Mouse (Mus musculus): ENCODE measurements around the gene Nol12.
A peak's percentile ranks its signal among the peaks of the same experiment; 100 is the strongest.

The Nol12 gene

DNA sequence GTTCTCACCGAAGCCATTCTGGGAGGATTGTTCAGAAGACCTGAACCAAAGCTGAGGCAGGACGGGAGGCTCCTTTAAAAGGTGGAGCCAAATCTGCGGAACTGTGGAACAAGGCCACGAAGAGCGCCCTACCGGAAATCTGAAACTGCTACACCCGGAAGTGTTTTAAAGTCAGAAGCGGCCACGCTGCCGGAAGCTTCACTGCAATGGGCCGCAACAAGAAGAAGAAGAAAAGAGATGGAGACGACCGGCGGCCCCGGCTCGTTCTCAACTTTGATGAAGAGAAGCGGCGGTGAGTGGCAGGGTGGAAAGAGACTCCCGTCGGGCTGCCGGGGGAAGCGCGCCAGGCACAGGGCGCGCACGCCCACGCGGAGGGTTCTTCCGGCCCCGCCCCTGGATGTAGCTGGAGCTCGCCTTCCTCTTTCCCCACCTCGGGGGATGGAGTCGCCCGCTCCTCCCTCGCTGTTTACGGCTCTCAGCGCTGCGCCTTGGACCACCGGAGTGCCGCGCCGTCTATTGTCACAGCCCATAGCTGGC is at the start of gene Nol12:
Gene Nol12, plus strand, starts transcription at position 150 of the 537 bp plus-strand sequence.
- DNase-seq (ENCODE audit: low spot score in 2 of 2): peak in 1 of 2 experiments; percentile 92

DNA sequence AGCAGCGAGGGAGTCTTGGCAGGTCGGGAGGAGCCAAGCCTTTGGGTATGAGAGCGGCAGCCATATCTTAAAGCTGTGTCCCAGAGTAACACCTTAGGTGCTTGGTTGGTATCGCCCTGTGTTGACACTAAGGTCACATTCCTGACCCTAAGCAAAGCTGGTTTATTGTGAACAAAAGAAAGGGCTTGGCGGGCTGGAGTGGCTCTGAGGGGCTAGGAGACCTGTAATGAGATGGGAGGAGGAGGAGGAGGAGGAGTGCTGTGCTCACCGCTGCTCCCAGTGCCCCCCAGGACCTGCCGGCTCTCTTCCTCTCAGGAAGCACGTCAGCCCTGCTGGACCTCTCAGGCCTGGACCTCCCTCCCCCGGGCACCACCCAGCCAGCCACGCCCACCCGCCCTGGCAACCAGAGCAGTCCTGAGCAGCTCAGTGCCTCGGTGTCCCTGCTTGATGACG is 45.3 kb upstream of the Nol12 start:
- DNase-seq (ENCODE audit: low spot score in 2 of 2): no peak

DNA sequence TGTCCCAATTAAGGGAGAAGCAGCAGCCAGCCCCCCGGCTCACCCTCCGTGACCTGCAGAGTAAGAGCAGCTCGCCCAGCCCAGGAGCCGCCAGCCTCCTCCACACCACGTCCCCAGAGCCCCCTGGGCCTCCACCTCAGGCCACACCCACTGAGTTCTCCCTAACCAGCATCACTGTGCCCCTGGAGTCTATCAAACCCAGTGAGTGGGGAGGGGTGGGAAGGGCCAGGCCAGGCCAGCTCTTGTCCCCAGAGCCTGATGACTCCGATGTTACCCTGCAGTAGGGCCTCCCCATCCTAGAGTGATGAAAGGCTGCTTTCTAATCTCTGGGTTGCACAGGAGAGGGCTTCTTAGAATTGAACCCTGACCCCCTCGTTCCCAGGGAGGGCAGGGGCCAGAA is 42.3 kb upstream of the Nol12 start:
- DNase-seq (ENCODE audit: low spot score in 2 of 2): no peak

DNA sequence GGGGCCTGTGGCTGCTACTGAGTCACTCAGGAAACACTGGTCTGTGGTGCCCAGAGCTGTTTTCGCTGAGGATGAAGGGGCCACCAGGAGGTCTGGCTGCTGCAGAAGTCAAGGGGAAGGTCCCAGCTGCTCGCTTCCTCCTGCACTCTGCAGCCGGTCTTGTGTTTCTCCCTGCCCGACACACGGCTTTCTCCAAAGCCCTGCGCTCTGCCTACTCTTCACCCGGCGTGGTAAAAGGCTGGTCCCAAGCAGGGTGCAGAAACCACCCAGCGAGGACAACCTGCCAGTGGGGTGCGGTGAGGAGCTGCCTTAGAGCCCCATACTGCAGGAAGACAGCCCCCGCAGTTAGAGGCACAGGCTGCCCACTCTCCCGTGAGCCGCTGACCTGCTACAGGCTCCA is 40.0 kb upstream of the Nol12 start:
- no peak for DNase-seq (ENCODE audit: low spot score in 2 of 2)

DNA sequence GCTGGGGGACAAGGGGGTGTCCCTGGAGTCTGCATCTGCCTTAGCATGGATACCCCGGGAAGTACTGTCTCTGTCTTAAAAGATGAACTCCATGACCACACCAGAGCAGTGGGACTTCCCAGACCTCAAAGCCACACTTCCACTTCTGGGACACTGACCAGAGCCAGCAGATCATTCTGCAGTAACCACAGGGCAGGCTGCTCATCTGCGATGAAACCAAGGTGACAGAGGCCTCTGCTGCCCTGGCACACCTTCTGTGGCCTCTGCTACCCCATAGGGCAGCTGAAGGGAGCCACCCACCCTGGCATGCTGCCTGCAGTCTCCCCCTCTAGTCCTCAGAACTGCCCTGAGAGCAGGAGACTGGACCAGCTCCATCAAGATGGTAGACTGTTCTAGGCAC is 39.0 kb upstream of the Nol12 start:
- DNase-seq (ENCODE audit: low spot score in 2 of 2): no peak

DNA sequence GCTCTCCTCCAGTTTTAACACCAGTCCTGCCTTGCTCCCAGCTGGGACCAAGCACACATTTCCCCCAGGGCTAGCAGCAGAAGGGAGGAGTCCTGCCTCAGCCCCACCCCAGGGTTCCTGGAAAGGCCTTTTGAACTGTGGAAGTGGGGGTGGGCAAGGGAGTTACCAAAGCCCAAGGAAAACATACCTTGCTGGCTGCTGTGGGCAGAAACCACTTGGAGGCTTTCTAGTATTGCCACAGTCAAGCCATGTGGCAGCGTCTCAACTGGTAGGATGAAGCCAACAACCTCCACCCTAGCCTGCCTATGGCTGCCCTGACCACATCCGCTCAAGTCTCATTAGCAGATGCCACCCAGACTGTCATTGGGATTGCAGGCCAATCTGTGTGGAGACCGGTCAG is 38.6 kb upstream of the Nol12 start:
- no peak for DNase-seq (ENCODE audit: low spot score in 2 of 2)

DNA sequence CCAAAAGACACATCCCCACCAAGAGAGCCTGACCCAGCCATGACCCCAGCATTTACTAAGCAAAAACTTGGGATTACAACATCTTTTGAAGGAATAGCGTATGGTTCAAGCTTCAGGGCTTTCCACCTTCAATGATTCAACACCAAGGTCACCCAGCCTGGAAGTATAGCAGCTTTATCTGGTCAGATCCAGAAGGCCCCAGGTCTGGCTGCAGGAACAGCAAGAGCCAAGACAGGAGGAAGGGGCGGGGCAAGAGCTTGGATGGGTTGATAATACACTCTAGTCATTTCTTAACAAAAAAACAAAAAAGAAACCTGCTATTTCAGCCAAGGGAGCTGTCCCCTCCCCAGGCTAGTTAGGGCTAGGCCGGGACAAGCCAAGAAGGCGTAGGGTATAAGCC is 37.2 kb upstream of the Nol12 start:
- DNase-seq (ENCODE audit: low spot score in 2 of 2): no peak

DNA sequence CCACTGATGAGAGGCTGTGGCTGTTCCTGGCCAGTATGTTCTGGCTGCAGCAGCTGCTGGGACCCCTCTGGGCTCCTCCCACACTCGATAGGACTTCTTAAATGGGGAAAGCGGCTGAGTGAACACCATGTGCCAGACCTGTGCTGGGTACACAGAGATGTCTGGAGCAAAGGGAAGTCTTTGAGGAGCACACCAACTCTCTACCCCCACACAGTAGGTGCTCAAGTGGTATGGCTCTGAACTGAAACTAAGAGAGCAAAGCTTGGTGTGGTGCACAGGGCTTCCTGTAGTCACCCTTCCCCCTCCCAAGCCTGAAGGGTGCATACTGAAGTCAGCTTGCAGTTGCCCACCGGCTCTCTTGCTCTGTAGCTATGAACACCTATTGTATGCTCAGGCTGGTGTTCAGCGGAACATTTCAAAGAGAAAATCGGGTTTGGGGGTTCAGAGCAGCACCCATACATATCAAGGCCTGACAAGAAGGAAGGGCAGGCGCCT is 36.2 kb upstream of the Nol12 start:
- no peak for DNase-seq (ENCODE audit: low spot score in 2 of 2)

DNA sequence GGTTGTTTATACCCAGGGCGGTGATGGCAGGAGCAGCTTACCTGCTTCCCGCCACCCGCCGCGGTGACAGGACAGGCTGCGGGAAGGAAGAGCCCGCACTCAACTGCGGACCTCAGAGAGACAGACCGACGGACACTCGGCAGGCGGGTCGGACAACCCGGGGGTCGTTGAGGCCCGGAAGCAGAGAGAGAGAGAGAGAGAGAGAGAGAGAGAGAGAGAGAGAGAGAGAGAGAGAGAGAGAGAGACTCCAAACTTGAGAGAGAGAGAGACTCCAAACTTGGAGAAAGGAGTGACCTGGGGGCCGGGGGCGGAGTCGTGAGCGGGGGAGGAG is 35.4 kb upstream of the Nol12 start, which contains the start of gene Gm49510:
Gene Gm49510, plus strand, starts transcription at position 259 of the 331 bp plus-strand sequence.
- DNase-seq (ENCODE audit: low spot score in 2 of 2): no peak

DNA sequence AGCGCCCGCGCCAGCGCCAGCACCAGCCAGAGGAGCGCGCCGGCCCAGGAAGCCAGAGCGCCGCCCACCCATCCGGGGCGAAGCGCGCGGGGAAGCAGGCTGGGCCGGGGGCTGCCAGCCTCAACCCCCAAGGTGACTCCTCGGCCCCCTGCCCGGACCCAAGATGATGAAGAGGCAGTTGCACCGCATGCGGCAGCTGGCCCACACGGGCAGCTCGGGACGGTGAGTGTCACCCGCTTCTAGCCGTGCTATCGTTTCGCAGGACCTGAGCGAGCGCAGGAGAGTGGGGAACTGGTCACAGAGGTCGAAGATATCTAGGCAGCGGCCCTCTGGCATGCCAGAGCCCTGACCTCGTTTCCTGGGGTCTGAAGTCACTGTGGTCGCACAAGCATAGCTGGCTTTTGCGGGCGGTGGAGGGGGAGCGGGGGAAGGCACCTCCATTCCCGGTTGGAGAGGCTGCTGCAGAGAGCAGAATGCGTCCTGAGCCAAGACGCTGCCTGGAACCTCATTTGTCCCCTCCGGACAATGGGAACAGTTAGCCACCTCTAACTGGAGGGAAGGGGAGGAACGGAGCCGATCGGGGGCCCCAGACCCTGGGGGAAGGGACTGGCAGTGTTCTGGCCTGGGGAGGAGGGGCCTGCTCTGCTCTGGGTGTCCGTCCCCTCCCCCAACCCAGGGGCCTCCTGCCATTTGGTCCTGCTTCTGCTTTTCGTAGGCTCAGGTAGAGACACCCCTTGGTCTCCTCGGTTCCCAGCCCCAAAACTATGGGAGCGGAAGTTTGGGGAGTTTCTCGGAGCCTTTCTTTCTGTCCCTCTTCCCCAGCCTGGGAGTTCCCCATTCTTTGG is 34.8 kb upstream of the Nol12 start, which contains the start of gene Sh3bp1:
Gene Sh3bp1, plus strand, starts transcription at position 29 of the 845 bp plus-strand sequence.
- no peak for DNase-seq (ENCODE audit: low spot score in 2 of 2)

DNA sequence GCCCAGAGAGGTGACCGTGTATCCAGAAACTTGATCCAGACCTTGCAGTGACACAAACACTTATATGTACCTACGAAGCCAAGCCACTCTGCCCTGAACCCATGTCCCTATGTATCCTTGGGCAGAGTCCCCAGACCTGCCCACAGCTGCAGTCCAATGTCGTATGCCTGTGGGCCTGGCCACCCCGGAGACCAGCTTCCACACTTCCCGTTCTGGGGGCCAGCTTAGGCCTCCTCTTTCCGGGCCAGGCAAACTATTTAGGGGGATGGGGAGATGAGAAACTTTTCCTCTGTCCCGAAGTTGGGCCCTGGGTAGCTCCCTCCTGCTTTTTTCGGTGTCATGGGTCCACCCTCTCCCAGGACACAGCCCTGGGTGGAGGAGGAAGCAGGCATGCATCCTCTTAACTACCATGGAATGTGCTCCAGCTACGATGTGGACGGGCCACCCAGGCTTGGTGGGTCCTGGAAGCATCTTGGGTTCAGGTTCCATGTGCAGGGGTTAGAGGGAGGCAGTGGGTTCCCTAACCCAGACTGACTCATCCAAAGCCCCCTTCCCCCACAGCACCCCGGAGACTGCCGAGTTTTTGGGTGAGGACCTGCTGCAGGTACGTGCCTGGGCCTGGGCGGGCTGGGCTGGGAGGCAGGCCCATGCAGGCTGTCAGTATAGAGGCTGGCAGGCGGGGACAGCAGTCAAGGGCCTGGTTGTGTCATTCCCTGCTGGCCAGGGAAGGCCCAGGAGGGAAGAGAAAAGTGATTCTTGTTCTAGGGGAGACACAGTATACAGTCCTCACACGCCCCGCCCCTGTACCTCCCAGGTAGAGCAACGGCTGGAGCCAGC is 33.9 kb upstream of the Nol12 start:
- DNase-seq (ENCODE audit: low spot score in 2 of 2): no peak

DNA sequence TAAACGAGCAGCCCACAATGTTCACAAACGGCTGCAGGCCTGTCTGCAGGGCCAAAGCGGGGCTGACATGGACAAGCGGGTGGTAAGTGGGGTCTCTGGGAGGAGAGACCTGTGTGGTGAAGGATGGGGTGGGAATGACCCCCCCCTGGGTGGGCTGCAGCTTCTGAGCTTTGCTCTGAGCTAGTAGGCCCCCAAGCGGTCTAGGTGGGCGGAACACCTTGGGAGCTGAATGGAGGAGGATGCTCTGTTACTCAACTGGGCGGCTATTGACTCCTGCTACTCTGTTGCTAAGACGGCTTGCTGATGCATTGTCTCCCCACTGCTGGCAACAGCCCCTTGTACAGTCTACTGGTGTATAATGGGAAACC is 33.3 kb upstream of the Nol12 start:
- no peak for DNase-seq (ENCODE audit: low spot score in 2 of 2)

DNA sequence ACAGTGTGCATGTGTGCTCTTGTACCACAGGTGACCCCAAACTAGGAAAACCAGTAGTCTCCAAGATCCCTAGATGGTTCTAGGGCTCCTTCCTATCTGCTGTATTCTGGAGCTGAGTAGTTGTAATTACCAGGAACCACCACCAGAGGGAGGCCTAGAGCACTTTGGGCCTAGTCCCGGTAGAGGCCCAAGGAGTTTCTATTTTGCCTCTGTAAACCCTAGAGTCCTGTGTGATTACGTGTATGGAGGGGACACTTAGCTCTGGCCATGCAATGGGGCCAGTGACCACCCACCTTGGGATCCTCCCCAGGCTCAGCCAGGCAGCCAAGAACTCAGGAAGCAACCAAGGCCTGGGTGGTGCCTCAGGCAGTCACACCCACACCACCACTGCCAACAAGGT is 31.5 kb upstream of the Nol12 start:
- DNase-seq (ENCODE audit: low spot score in 2 of 2): peak in 1 of 2 experiments; percentile 87

DNA sequence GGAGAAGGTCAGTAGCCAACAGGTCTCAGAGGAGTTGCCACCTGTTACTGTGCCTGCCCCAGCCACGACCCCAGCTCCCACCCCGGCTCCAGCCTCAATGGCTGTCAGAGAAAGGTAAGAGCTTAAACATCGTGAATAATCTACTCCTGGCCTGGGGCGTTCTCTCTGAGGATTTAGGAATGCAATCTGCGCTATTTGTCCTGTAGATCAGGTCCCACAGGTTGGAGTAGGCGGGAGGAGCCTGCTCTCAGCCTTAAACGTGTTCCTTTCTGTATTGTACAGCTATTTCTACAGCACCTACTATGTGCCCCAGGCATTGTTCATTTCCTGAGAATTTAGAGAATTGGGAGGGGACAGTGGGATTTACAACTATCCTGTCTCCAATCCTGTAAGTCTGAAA is 26.3 kb upstream of the Nol12 start:
- no peak for DNase-seq (ENCODE audit: low spot score in 2 of 2)

DNA sequence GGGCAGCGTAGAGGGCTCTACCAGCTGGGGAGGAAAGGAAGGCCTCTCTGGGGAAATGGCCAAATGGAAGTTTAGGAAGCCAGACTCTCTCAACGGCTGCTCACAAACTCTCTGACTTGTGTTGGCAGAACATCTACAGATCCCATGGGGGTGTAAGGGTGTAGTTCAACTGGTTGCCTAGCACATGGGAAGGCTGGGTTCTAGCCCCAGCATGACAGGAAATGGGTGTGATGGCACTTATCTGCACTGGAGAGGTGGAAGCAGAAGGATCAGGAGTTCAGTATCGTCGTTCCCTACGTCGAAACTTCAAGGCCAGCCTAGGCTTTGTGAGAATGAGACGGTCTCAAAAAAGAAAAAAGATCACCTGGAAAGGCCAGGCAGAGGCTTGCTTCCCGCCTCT is 25.8 kb upstream of the Nol12 start:
- DNase-seq (ENCODE audit: low spot score in 2 of 2): no peak

DNA sequence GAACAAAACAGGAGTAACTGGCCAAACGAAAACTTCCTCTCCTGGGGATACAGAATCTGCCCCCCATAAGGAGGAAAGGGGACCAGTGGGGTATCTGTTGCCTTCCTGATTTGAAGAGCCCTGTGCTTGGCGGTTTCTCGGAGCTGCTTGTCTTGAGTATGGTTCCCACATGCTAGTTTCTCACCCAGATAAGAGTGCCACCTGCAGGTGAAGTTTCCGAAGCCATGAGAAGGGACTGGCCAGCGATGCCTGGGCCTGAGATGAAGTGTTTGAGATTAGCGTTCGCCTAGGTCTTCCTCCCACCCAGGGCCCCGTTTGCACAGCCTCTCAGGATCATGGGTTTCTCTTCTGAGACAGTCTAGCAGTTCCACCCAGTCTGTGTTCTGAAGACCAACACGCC is 22.7 kb upstream of the Nol12 start:
- peak in 1 of 2 experiments; percentile 60 for DNase-seq (ENCODE audit: low spot score in 2 of 2)

DNA sequence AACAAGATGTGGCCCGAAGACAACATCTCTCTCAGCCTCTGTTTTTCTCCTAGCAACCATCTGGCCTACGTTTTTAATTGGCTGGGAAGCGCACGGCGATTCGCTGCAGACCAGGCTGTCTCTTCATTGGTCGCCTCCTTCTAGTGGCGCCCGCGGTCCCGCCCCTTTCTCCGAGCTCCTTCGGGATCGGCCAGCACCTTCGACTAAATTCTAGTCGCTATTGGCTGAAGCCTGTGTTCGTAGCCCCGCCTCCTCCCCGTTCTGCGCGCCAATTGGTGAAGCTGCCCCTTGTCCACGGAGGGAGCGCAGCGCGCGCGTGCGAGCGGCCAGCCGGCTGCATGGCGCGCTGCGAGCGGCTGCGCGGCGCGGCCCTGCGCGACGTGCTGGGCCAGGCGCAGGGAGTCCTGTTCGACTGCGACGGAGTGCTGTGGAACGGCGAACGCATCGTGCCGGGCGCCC is 21.1 kb upstream of the Nol12 start, which contains the start of gene Pdxp:
Gene Pdxp, plus strand, starts transcription at position 288 of the 459 bp plus-strand sequence.
- DNase-seq (ENCODE audit: low spot score in 2 of 2): peak; percentile 97

DNA sequence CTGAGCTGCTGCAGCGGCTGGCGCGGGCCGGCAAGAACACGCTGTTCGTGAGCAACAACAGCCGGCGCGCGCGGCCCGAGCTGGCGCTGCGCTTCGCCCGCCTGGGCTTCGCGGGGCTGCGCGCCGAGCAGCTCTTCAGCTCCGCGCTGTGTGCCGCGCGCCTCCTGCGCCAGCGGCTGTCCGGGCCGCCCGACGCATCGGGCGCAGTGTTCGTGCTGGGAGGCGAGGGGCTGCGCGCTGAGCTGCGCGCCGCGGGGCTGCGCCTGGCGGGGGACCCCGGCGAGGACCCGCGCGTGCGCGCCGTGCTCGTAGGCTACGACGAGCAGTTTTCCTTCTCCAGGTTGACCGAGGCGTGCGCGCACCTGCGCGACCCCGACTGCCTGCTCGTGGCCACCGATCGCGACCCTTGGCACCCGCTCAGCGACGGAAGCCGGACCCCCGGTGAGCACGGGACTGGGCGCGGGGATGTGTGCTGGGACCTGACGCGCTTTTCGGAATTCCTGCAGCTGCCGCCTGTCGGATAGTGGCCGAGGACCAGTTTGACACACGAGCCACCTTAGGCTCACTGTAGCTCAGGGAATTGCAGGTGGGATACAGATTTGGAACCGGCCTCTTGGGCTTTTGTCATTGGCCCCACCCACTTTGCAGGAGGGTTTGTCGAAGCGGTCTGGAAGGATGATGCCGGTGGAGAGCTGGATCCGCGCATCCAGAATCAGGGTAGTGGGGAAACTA is 20.5 kb upstream of the Nol12 start:
- DNase-seq (ENCODE audit: low spot score in 2 of 2): peak in 1 of 2 experiments; percentile 43

DNA sequence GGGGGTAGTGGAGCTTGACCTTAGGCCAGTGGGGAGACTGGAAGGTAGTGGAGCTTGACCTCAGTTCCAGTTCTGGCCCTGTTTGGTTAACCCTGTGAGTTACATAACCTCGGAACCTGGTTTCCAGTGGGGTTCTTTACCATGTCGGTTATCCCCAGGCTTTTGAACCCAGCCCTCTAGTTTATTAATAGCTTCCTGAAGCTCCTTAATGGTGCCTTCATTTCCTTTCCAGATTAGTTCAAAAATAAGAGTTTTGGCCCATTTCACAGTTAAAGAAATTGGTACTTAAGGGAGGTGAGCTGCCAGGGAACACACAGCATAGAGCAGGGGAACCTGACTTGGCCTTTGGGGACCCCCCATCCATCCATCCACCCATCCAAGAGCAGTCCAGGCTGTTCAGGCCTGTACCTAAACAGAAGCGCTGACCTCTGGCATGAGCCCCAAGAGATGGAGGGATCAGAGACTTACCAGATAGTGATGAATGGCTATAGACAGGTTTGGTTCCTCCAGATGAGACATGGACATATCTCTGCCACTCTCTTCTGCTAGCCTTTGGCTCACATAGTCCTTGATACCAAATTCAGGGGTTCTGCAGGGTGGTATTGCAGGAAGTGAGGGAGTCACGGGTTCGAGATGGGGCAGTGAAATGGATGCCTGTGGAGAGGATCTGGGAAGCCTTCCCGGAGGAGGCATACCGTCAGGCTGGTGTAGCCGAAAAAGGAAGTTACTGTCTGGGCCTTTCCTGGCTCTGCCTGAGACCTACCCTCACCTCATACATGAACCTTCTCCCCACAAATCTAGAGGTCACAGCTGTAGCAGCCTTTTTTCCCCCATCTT is 19.7 kb upstream of the Nol12 start:
- DNase-seq (ENCODE audit: low spot score in 2 of 2): no peak

DNA sequence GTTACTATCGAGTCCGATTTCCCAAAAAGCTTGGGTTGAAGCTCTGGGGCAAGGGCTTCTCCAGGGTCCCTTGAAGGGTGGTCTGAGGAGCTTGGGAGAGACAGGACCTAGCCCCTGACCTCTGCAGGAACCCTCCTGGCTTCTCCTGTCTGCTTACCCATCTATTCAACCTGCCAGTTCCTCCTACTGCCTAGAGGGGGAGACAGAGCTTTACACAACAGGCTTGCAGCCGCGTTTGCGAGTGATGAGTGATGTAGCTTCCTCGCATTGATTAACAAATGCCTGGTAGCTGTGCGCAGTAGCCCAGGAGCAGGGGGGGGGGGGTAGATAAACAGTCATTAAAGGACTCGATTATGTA is 19.1 kb upstream of the Nol12 start:
- DNase-seq (ENCODE audit: low spot score in 2 of 2): peak in 1 of 2 experiments; percentile 85

All from left cerebral cortex, adult 9 months (tissue).